Mouse (Mus musculus): ENCODE measurements around the gene Ilf3. TPM values are rescaled to one million over a fixed set of nuclear protein-coding genes. Genes with fewer than 3 reads are reported as not detected.

The Ilf3 gene
- polyA plus RNA-seq, 1 experiment, result 81.1 TPM

DNA sequence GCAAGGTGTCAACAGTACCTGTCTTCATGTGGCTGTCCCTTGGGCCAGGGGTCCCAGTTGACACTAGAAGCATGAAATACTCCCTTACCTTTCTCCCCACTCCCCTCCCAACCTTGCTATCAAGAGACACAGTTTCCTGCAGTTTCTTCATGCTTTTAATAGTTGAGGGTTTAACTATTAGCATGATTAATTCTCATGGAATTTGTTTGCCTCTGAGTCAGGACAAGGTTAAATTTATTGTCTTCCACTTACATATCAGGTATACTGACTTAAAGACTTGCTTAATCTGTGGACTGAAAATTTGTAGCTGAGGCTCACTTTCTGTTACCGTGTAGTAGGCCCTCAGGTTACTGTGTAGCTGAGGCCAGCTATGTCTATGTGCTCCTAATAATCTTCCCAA, 34.1 kb upstream of the Ilf3 start:
- 98% methylated on average over 1 of the region's 1 CpGs for WGBS
- Histone ChIP-seq H3K4me3 (replicated peaks; ENCODE audit: insufficient read depth, low read depth, low read length) (no peak overlapping the region), H3K27me3 (ENCODE audit: control insufficient read depth, insufficient read depth, low read length) (no peaks in the 10 kb centered on the region), H3K4me1 (ENCODE audit: control insufficient read depth, insufficient read depth, low read length) (no peaks in the 10 kb centered on the region; the same call in 1 of the 2 replicates), H3K27ac (ENCODE audit: insufficient read depth, low read length) (no peak overlapping the region)
- no peak for DNase-seq
- TF ChIP-seq POLR2A (IDR thresholded peaks at IDR 0.05; ENCODE audit: borderline replicate concordance, insufficient read depth, low read length) (no peak), CTCF (IDR thresholded peaks at IDR 0.05; ENCODE audit: borderline replicate concordance, insufficient read depth, low read depth, low read length) (no peak)

DNA sequence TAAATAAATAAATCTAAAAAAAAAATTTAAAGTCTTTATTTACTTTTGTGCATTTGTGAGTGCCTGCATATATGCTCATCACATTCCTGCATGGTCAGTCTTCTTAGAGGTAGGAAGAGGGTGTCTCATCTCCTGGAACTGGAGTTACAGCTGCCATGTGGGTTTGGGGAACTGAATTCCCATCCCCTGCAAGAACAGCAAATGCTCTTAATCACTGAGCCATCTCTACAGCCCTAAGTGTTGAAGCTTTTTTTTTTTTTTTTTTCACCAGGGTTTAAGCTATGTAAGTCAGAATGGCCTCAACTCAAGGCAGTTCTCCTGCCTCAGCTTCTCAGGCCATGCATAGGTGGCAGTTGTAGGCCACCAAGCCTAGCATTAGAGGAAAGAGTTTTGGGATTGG, 32.9 kb upstream of the Ilf3 start:
- no peak for TF ChIP-seq CTCF (IDR thresholded peaks at IDR 0.05; ENCODE audit: borderline replicate concordance, insufficient read depth, low read depth, low read length)
- TF ChIP-seq POLR2A (IDR thresholded peaks at IDR 0.05; ENCODE audit: borderline replicate concordance, insufficient read depth, low read length), result no peak
- H3K4me3 ChIP-seq (replicated peaks; ENCODE audit: insufficient read depth, low read depth, low read length), result no peak overlapping the region
- no peaks in the 10 kb centered on the region; the same call in 1 of the 2 replicates for H3K4me1 ChIP-seq (ENCODE audit: control insufficient read depth, insufficient read depth, low read length)
- DNase-seq, result no peak
- no peak overlapping the region for H3K27ac ChIP-seq (ENCODE audit: insufficient read depth, low read length)
- no peaks in the 10 kb centered on the region for H3K27me3 ChIP-seq (ENCODE audit: control insufficient read depth, insufficient read depth, low read length)

DNA sequence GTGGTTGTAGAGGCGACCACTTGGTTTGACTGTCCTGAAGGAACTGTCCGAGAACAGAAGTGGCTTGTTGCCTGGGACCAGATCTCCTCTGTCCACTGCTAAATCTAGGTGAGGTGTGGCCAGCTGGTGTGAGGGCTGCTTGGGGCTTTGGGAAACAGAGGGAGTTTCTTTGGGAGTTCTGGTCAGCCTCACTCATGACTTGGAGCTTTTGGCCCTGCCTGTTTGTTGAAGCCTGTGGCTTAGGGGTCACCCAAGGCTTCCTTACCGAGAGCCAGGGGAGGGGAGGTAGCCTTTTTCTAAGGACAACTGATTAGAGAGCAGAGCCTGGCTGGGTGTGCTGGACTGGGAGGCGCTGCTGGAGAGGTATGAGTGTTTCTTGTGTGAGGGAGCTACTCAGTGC, 32.3 kb upstream of the Ilf3 start:
- no peak for TF ChIP-seq CTCF (IDR thresholded peaks at IDR 0.05; ENCODE audit: borderline replicate concordance, insufficient read depth, low read depth, low read length)
- no peak for TF ChIP-seq POLR2A (IDR thresholded peaks at IDR 0.05; ENCODE audit: borderline replicate concordance, insufficient read depth, low read length)
- no peak for DNase-seq
- WGBS, result 90% methylated on average over 4 of the region's 4 CpGs
- Histone ChIP-seq H3K27me3 (ENCODE audit: control insufficient read depth, insufficient read depth, low read length) (no peaks in the 10 kb centered on the region), H3K4me1 (ENCODE audit: control insufficient read depth, insufficient read depth, low read length) (no peaks in the 10 kb centered on the region; the same call in 1 of the 2 replicates), H3K27ac (ENCODE audit: insufficient read depth, low read length) (no peak overlapping the region), H3K4me3 (replicated peaks; ENCODE audit: insufficient read depth, low read depth, low read length) (no peak overlapping the region)

DNA sequence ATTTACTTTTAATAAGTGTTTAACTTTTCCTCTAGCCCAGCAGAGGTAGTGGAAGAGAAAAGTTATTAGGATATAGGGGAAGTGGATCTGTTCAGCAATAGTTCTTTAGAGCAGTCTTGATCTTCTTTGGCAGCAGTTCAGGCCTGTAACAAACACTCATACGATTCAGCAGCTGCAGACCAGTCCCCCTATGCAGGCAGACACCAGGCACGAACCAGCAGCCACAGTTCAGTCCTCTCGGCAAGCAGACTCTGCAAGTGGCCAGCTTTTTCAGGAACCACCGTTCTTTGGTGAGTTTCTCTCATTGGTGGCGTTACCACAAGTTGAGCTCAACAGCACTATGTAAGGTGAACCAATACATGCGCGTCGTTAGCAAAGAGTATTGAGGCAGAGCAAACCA, 31.2 kb upstream of the Ilf3 start:
- H3K4me1 ChIP-seq (ENCODE audit: control insufficient read depth, insufficient read depth, low read length), result no peaks in the 10 kb centered on the region; the same call in 1 of the 2 replicates
- no peaks in the 10 kb centered on the region for H3K27me3 ChIP-seq (ENCODE audit: control insufficient read depth, insufficient read depth, low read length)
- no peak overlapping the region for H3K27ac ChIP-seq (ENCODE audit: insufficient read depth, low read length)
- WGBS, result 74% methylated on average over 8 of the region's 8 CpGs
- TF ChIP-seq POLR2A (IDR thresholded peaks at IDR 0.05; ENCODE audit: borderline replicate concordance, insufficient read depth, low read length) (no peak), CTCF (IDR thresholded peaks at IDR 0.05; ENCODE audit: borderline replicate concordance, insufficient read depth, low read depth, low read length) (no peak)
- no peak overlapping the region for H3K4me3 ChIP-seq (replicated peaks; ENCODE audit: insufficient read depth, low read depth, low read length)
- DNase-seq, result no peak

DNA sequence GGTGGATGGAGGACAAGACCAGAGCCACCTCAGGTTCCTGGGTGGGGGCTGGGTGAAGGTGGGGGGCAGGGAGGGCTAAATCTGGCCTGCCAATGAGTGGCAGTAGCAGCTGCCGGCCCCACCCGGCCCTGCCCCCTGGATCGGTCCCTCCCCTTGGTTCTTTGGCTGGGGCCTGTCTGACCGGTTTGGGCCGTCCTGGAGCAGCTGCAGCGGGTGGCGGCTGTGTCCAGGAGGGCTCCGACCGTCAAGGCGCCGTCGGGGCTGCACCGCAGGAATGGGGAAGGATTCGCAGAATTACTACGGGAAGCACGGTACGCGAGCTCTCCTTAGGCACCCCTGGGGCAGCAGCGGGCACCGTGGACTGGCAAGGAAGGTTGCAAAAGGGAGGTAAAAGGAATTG, 30.0 kb upstream of the Ilf3 start:
- no peak for DNase-seq
- WGBS, result 46% methylated on average over 20 of the region's 20 CpGs
- Histone ChIP-seq H3K4me3 (replicated peaks; ENCODE audit: insufficient read depth, low read depth, low read length) (no peak overlapping the region), H3K27ac (ENCODE audit: insufficient read depth, low read length) (no peak overlapping the region), H3K4me1 (ENCODE audit: control insufficient read depth, insufficient read depth, low read length) (no peaks in the 10 kb centered on the region; the same call in 1 of the 2 replicates), H3K27me3 (ENCODE audit: control insufficient read depth, insufficient read depth, low read length) (no peaks in the 10 kb centered on the region)
- TF ChIP-seq POLR2A (IDR thresholded peaks at IDR 0.05; ENCODE audit: borderline replicate concordance, insufficient read depth, low read length) (no peak), CTCF (IDR thresholded peaks at IDR 0.05; ENCODE audit: borderline replicate concordance, insufficient read depth, low read depth, low read length) (no peak)

DNA sequence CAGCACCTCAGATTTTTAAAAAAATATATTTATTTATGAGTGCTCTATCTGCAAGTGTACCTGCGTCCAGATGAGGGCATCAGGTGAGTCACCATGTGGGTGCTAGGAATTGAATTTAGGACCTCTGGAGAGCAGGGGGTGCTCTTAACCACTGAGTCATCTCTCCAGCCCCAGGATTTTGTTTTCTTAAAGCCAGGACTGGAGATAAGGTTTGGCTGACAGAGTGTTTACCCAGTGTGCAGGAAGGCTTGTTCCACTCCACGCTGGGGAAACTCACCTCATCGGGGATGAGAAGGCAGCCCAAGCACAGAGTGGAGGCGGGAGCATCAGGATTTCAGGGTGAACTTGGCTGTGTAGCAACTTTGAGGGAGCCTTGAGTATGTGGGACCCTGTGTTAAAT, 27.3 kb upstream of the Ilf3 start:
- Histone ChIP-seq H3K27me3 (ENCODE audit: control insufficient read depth, insufficient read depth, low read length) (no peaks in the 10 kb centered on the region), H3K4me1 (ENCODE audit: control insufficient read depth, insufficient read depth, low read length) (no peaks in the 10 kb centered on the region), H3K27ac (ENCODE audit: insufficient read depth, low read length) (no peak overlapping the region), H3K4me3 (replicated peaks; ENCODE audit: insufficient read depth, low read depth, low read length) (no peak overlapping the region)
- no peak for DNase-seq
- TF ChIP-seq POLR2A (IDR thresholded peaks at IDR 0.05; ENCODE audit: borderline replicate concordance, insufficient read depth, low read length) (no peak), CTCF (IDR thresholded peaks at IDR 0.05; ENCODE audit: borderline replicate concordance, insufficient read depth, low read depth, low read length) (no peak)
- 90% methylated on average over 4 of the region's 4 CpGs for WGBS

DNA sequence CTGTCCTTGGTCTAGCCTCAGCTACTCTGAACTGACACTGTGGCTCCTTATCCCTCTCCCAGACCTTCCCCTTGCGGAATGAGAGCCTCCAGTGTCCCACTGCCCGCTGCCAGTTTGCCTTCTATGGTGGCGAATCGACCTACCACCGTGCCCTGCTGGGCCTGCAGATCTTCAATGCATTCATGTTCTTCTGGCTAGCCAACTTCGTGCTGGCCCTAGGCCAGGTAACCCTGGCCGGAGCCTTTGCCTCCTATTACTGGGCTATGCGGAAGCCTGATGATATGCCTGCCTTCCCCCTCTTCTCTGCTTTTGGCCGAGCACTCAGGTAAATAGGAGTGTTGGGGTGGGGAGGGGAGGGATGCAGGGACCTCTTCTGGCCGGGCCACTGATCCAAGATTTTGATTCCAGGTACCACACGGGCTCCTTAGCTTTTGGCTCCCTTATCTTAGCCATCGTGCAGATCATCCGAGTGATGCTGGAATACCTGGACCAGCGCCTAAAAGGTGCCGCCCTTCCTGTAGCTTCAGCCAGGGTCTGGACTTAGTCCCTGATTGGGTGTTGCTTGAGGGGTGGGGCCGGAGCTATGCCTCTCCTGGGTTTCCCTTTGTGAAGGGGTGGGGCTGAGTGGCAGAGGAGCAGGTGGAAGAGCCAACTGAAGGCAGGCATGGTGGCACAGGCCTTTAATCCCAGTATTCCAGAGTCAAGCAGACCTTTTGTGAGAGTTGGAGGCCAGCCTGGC, 20.9 kb upstream of the Ilf3 start:
- 18% methylated on average over 16 of the region's 16 CpGs for WGBS
- H3K4me3 ChIP-seq (replicated peaks; ENCODE audit: insufficient read depth, low read depth, low read length), result peak overlapping the region; percentile 22
- TF ChIP-seq CTCF (IDR thresholded peaks at IDR 0.05; ENCODE audit: borderline replicate concordance, insufficient read depth, low read depth, low read length) (no peak), POLR2A (IDR thresholded peaks at IDR 0.05; ENCODE audit: borderline replicate concordance, insufficient read depth, low read length) (no peak)
- no peaks in the 10 kb centered on the region for H3K27me3 ChIP-seq (ENCODE audit: control insufficient read depth, insufficient read depth, low read length)
- DNase-seq, result peak; percentile 68 to 71
- no peaks in the 10 kb centered on the region for H3K4me1 ChIP-seq (ENCODE audit: control insufficient read depth, insufficient read depth, low read length)
- no peak overlapping the region; the same call in 1 of the 2 replicates for H3K27ac ChIP-seq (ENCODE audit: insufficient read depth, low read length)

DNA sequence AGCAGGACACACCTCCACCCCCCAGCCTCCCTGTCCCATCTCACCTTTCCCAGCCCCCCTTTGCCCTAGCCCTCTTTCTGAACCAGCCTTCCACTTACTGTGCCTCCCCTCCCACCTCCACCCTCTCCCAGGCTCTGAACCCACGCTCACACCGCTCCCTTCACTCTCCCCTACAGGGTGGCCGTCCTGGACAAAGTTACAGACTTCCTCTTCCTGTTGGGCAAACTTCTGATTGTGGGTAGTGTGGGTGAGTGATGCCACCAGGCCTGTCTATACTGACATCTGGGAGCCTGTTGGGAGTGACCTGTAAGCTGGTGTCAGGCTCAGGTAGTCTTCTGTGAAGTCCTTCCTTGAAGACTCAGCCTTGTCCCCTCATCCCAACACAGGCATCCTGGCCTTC, 19.5 kb upstream of the Ilf3 start:
- Histone ChIP-seq H3K27me3 (ENCODE audit: control insufficient read depth, insufficient read depth, low read length) (no peaks in the 10 kb centered on the region), H3K4me1 (ENCODE audit: control insufficient read depth, insufficient read depth, low read length) (no peaks in the 10 kb centered on the region), H3K27ac (ENCODE audit: insufficient read depth, low read length) (no peak overlapping the region), H3K4me3 (replicated peaks; ENCODE audit: insufficient read depth, low read depth, low read length) (no peak overlapping the region)
- 96% methylated on average over 3 of the region's 3 CpGs for WGBS
- TF ChIP-seq CTCF (IDR thresholded peaks at IDR 0.05; ENCODE audit: borderline replicate concordance, insufficient read depth, low read depth, low read length) (no peak), POLR2A (IDR thresholded peaks at IDR 0.05; ENCODE audit: borderline replicate concordance, insufficient read depth, low read length) (no peak)
- DNase-seq, result no peak
